Mouse (Mus musculus): Measurements from ENCODE around the gene Bloc1s1. TPM values are rescaled to one million over a fixed set of nuclear protein-coding genes. Genes with fewer than 3 reads are reported as not detected.

Gene Bloc1s1
- 10 to 100 TPM; 76.0 to 97.4 TPM for total RNA-seq (2023)

GRCm38 (mm10) chr10:128923935-128924334 lies at the start of gene Bloc1s1:
Gene Bloc1s1, minus strand, starts transcription at chr10:128924035.

GRCm38 (mm10) chr10:128960590-128961584 lies 37.1 kb upstream of the Bloc1s1 start, which contains the start of gene Mettl7b:
Gene Mettl7b, minus strand, starts transcription at chr10:128960988.

GRCm38 (mm10) chr10:128933574-128933973 lies 9.7 kb upstream of the Bloc1s1 start, which contains the start of gene Itga7:
Gene Itga7, plus strand, starts transcription at chr10:128933818.

GRCm38 (mm10) chr10:128922822-128923012 lies 1.1 kb downstream of the Bloc1s1 start, which contains the start of gene Rdh5:
Gene Rdh5, minus strand, starts transcription at chr10:128922888.

GRCm38 (mm10) chr10:128900698-128901097 lies 23.1 kb downstream of the Bloc1s1 start, which contains the start of gene Cd63:
Gene Cd63, plus strand, starts transcription at chr10:128900989.

GRCm38 (mm10) chr10:128891296-128892094 lies 32.3 kb downstream of the Bloc1s1 start, which contains the start of gene Gdf11:
Gene Gdf11, minus strand, starts transcription at chr10:128891718.

Other genes with a start within 250 kb of the Bloc1s1 start
- 10 to 100 TPM; 10.5 to 14.2 TPM for gene Suox, start 250.0 kb downstream of the Bloc1s1 start, total RNA-seq (2023)
- gene Rab5b, start 227.8 kb downstream of the Bloc1s1 start, total RNA-seq (2023) = 10 to 100 TPM; 40.9 to 46.5 TPM
- gene Pmel, start 219.8 kb downstream of the Bloc1s1 start, total RNA-seq (2023) = under 1 TPM in 1 of 2 experiments, not detected in 1; 0.58 TPM
- 10 to 100 TPM; 31.2 to 34.3 TPM for gene Cdk2, start 219.0 kb downstream of the Bloc1s1 start, total RNA-seq (2023)
- gene Dgka, start 179.2 kb downstream of the Bloc1s1 start, total RNA-seq (2023) = 100 to 1,000 TPM; 809 to 875 TPM
- gene Pym1, start 176.1 kb downstream of the Bloc1s1 start, total RNA-seq (2023) = 10 to 100 TPM; 71.3 to 84.9 TPM
- gene Mmp19, start 133.1 kb downstream of the Bloc1s1 start, total RNA-seq (2023) = under 1 TPM in 1 of 2 experiments, not detected in 1; 0.98 TPM
- gene Dnajc14, start 120.0 kb downstream of the Bloc1s1 start, total RNA-seq (2023) = 10 to 100 TPM; 66.0 to 66.8 TPM
- gene Tmem198b, start 119.7 kb downstream of the Bloc1s1 start, total RNA-seq (2023) = 1 to 10 TPM; 7.9 to 9.1 TPM
- 10 to 100 TPM; 53.9 to 57.4 TPM for gene Sarnp, start 106.7 kb downstream of the Bloc1s1 start, total RNA-seq (2023)
- 10 to 100 TPM; 15.6 to 25.4 TPM for gene Ormdl2, start 102.4 kb downstream of the Bloc1s1 start, total RNA-seq (2023)
- 10 to 100 TPM; 10.6 to 12.7 TPM for gene Gdf11, start 32.3 kb downstream of the Bloc1s1 start, total RNA-seq (2023)
- gene Cd63, start 23.0 kb downstream of the Bloc1s1 start, total RNA-seq (2023) = 1 to 10 TPM; 1.7 to 2.0 TPM
- 1 to 10 TPM; 5.9 to 8.7 TPM for gene Rdh5, start 1.1 kb downstream of the Bloc1s1 start, total RNA-seq (2023)
- 1 to 10 TPM; 5.7 to 6.4 TPM for gene Itga7, start 9.8 kb upstream of the Bloc1s1 start, total RNA-seq (2023)
- not detected for gene Mettl7b, start 37.0 kb upstream of the Bloc1s1 start, total RNA-seq (2023)
- 1 to 10 TPM; 1.5 to 2.4 TPM for gene Olfr9, start 65.4 kb upstream of the Bloc1s1 start, total RNA-seq (2023)
- gene Olfr763, start 86.8 kb upstream of the Bloc1s1 start, total RNA-seq (2023) = under 1 TPM; 0.26 to 0.33 TPM
- not detected for gene Olfr764-ps1, start 115.9 kb upstream of the Bloc1s1 start, total RNA-seq (2023)
- not detected for gene Olfr765, start 126.0 kb upstream of the Bloc1s1 start, total RNA-seq (2023)
- not detected for gene Olfr766-ps1, start 144.9 kb upstream of the Bloc1s1 start, total RNA-seq (2023)
- not detected for gene Olfr767, start 158.9 kb upstream of the Bloc1s1 start, total RNA-seq (2023)
- gene Olfr768, start 175.3 kb upstream of the Bloc1s1 start, total RNA-seq (2023) = not detected
- not detected for gene Olfr769, start 193.8 kb upstream of the Bloc1s1 start, total RNA-seq (2023)
- gene Olfr770, start 215.0 kb upstream of the Bloc1s1 start, total RNA-seq (2023) = not detected
- not detected for gene Olfr771, start 240.7 kb upstream of the Bloc1s1 start, total RNA-seq (2023)